Mouse (Mus musculus): ENCODE results near the gene Hist1h4f.

Hist1h4f gene

DNA sequence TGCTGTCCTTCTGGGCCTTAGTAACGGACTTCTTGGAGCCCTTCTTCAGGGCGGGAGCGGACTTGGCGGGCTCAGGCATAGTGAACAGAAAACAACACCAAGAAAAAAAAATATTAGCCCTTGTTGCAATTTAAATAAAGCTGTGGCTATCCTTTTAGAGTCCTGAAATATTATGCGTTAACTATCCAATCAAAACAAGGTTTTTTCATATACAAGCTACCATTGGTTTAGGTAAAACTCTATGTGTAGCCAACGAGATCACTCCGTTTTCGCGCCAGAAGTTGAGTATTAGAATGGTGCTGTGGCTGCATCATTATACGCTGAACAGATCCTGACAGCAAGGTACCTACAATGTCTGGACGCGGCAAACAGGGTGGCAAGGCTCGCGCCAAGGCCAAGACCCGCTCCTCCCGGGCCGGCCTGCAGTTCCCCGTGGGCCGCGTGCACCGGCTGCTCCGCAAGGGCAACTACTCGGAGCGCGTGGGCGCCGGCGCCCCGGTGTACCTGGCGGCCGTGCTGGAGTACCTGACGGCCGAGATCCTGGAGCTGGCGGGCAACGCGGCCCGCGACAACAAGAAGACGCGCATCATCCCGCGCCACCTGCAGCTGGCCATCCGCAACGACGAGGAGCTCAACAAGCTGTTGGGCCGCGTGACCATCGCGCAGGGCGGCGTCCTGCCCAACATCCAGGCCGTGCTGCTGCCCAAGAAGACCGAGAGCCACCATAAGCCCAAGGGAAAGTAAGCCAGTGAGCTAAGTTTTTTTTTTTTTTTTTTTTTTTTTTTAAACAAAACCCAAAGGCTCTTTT is 17.7 kb downstream of the Hist1h4f start, which contains the start of gene Hist1h2af:
Hist1h2af (plus strand) TSS at position 347 of the 808 bp plus-strand sequence.
- DNase-seq (ENCODE audit: low spot score in 2 of 2) = peak; percentile 78 to 83

DNA sequence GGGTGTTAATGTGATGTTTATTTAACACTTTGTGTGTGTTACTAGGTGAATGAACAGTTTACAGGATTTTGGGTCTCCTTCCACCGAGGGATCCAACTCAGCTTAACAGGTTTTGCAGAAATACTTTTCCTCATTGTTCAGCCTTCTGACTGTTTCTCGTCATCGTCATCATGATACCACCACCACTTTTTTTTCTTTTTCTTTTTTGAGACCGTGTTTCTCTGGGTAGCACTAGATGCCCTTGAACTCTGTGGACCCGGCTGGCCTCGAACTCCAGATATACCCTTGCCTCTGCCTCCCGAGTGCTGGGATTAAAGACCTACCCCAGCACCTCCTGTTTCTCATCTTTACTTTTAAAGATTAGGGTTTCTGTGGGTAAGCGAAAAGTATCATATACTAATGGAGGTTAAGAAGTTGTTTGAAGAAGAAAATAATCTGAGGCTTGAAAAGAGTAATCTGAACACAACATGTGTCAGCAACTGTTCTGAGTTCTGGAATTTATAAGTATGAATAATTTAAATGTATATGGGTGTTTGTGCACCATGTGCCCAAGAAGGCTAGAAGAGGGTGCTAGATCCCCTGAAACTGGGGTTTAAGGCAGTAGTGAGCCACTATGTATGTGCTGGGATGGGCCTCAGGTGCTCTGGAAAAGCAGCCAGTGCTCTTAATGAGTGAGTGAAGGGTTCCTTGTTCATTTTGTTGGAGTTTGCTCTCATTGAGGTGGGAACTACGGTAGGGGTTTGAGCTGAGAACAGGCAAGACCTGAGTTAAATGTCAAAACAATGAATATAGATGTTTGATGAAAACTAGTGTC is 19.0 kb downstream of the Hist1h4f start:
- peak; percentile 53 to 65 for DNase-seq (ENCODE audit: low spot score in 2 of 2)

DNA sequence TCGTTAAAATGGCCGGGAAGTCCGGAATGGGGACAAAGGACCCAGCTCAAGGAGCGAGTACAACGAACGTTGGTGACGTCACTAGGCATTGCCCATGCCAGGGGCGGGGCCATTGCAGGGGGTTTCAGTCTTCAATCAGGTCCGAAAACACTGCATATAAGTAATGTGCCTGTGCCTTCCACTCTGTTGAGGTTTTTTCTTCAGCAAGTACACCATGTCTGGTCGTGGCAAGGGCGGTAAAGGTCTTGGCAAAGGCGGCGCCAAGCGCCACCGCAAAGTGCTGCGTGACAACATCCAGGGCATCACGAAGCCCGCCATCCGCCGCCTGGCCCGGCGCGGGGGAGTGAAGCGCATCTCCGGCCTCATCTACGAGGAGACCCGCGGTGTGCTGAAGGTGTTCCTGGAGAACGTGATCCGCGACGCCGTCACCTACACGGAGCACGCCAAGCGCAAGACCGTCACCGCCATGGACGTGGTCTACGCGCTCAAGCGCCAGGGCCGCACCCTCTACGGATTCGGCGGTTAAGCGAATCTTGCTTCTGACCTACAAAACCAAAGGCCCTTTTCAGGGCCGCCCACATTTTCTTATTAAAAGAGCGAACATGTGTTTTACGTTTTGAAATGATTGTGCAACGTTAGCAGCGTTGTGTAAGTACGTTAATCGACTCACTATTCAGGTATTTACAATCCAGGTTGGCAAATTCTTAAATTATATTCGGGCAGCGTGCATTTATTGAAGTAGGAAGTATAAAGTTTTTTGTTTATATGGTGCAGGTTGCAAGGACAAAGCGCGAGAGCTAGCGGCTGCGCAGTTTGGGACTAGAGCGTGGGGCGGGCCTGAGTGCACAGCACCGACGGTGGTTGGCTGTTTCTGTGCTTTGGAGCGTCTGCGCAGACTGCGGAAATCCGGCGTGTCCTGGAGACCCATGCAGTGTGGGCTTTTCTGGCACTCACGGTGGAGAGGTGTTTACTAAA is 20.3 kb downstream of the Hist1h4f start, which contains the start of gene Hist1h4h:
Hist1h4h (plus strand) TSS at position 150 of the 975 bp plus-strand sequence.
- DNase-seq (ENCODE audit: low spot score in 2 of 2) = peak; percentile 95 to 99

DNA sequence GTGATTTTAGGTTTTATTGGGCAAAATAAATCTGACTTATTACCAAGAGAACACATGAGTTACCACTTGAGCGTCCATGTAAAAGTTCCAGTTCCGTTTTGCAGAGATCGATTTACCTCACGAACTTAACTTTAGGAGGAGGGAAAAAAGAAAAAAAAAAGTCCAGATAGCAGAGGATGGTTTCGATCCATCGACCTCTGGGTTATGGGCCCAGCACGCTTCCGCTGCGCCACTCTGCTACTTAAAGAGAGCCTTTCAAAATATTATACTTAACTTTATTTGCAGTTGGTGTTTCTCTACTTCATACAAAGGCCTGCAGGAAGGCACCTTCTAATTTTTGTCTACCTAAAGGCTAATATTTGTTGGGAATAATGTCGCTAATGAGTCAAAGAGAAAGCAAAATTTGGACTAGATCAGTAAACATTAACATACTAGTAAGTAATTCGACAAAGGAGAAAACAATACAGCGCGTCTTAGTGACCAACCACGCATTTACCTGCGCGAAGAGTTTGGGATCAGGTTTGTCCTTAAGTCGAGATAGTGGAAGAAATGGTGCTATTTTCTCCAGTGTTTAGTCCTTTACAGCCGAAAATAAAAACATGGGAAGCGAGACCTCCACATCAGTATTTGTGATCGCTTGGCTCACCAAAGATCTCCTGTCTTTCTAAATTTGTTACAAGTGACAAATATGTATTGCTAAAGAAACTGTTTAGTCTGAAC is 21.1 kb downstream of the Hist1h4f start:
- peak; percentile 72 to 76 for DNase-seq (ENCODE audit: low spot score in 2 of 2)

DNA sequence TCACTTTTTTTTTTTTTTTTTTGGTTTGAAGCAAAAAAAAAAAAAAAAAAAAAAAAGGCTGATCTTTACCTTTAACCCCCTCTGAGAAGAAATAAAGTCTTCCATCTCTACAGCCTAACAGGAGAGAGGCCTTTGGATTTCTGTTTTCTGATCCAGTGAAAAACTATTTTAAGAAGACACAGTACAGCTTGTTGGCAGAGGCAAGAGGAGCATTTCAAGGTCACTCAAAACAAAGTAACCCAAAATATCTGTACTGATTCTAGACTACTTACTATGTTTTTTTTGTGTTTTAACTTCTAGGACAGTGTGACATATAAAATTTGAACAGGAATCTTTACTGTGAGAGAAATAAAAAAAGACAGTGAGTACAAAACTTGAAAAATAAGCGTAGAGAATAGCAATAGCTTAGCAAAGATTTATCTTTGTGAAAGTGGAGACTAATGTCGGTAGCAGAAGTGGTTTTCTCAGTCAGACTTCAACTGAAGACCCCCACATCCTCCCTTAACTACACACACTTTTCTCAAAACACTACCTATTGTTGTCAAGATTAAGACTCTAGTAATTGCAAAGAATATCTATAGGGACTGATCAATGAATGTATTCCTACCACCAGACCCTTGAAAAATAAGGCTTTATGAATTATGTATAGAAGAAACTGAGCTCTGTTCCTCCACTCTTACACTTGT is 21.8 kb downstream of the Hist1h4f start:
- no peak for DNase-seq (ENCODE audit: low spot score in 2 of 2)

DNA sequence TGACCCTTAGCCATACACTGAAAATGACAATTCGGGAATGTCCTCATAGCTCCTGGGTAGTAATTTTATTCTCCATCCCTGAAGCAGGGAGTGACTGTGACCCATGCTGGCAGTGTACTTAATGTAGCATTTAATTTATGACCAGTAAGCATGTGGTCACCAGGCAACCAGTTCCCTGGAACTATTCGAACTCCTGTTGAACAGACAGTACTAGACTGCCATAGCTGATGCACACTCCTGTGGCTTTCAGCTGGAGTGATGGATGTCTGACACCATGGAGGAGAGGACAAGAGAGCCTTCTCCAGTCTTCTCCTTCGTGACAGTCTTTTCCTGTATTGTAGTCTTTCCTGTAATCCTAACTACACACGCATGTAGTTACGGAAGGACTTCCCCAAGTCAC is 22.4 kb downstream of the Hist1h4f start:
- DNase-seq (ENCODE audit: low spot score in 2 of 2) = no peak

DNA sequence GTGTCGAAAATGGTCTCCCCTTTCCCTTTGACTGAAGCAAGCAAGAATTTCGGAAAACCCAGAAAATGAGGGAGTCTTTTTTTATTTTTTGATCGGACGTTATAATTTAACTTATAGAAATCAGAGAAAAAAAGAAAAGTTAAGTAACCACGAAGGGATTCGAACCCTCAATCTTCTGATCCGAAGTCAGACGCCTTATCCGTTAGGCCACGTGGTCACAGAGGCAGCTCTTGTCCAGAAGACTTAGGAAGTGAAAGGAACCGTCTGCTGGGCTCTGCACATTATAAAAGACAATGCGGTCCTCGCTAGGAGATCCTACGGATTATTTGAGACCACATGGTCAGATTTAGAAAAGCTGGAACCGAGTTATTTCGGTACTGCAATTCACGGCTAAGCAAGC is 25.1 kb downstream of the Hist1h4f start:
- peak; percentile 90 to 93 for DNase-seq (ENCODE audit: low spot score in 2 of 2)

DNA sequence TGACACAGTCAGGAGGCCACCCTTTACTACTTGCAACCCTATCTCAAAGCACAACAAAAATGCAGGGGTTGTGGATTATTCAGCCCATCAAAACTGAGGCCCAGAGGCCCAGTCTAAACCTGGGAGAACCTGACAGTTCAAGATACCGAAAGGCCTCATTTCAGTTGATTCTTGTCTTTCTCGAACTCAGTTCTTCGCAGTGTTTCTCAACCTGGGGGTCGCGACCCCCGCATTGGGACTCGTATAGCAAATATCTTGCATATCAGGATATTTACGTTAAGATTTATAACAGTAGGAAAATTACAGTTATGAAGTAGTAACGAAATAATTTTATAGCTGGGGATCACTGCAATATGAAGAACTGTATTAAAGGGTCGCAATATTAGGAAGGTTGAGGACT is 25.5 kb downstream of the Hist1h4f start:
- no peak for DNase-seq (ENCODE audit: low spot score in 2 of 2)

DNA sequence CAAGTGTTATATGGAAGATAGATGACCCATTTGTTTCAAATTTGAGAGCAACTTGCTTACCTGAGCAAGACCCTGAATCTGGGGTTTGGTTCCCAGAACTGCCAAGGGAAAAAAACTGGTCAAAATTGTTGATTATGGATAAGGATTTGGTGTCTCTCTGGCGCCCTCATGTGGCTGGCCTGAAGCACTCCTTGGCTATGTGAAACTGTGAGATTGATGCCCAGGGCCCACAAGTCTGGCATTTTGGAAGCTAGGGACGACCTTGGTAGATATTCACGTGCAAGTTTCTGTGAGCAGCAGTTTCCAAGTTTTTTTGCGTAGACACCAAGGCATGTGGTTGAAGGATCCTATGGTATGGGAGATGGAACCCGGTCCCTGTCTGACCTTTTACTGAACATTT is 26.8 kb downstream of the Hist1h4f start:
- peak; percentile 77 to 87 for DNase-seq (ENCODE audit: low spot score in 2 of 2)

DNA sequence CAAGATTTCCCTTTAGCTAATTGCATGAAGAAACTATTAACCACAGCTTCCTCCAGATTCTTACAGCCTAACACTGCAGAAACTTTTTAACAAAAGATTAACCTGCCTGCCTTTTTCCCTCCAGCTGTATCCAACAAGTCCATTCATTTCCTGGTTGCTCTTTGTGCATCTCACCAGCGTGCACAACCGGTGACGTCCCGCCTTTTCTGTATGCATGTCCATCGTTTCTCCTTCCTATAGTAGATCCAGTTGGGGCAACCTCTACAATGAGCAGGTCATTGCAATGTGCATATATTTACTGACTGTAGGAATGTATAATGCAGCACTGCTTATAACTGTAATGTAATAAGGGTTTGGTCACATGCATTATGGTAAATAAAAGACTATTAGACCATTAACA is 27.5 kb downstream of the Hist1h4f start:
- DNase-seq (ENCODE audit: low spot score in 2 of 2) = no peak

DNA sequence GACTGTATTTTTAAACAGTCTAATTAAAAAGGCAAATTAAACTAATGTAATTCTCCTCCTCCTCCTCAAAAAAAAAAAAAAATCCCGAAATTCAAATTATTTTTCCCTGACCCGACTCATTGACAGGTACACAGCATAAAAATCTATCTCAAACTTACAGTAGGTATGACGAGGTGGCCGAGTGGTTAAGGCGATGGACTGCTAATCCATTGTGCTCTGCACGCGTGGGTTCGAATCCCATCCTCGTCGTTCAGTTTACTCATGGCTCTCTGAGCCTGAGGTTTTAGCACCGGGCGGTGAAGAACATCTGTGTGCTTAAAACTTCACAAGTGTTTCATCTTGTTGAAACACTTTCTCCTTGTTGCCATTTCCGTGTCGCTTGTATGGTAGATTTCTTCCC is 29.7 kb downstream of the Hist1h4f start:
- DNase-seq (ENCODE audit: low spot score in 2 of 2) = peak; percentile 76 to 88

DNA sequence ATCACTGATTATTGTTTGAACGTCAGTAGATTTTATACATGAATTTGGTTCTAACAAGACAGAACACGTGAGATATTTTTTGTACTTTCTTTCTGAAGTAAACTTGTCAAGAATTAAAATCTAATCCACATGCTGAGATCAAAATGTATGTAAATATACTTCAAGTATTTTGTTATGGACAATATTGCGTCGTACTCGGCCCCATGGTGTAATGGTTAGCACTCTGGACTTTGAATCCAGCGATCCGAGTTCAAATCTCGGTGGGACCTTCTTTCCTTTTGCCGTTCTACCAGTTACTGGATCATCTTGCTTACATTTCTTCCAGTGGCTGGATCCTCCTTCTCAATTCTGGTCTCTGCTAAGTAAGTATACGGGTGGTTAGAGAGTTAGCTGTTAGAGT is 32.0 kb downstream of the Hist1h4f start:
- DNase-seq (ENCODE audit: low spot score in 2 of 2) = peak; percentile 79 to 82

DNA sequence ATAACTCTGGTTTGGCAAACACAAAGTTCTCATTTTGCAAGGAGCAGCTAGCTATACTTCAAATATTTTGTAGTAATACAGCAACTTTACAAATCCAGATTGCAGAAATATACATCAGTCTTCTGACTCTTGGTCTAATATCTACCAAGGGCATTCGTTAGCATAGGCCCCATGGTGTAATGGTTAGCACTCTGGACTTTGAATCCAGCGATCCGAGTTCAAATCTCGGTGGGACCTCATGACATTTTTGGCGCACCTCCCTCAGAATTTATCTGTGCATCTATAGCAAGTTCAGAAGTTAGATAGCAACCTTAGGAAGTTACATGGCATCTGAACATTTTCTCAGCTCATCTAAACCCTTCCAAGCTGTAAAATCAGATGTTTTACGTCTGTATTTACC is 32.6 kb downstream of the Hist1h4f start:
- peak; percentile 86 to 91 for DNase-seq (ENCODE audit: low spot score in 2 of 2)

DNA sequence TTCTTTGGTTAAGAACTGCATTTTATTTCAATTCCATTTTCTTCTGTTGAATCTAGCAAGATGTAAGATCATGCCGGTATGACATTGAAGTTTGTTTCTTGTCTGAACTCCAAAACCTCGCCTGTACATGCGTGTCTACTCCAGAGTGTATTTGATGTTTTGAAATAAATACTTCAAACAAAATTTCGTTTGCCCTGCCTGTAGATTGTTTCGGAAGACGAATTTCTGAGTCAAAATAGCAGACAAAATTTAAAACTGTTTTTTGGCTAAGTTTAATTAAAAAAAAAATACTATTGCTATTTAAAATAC is 33.2 kb downstream of the Hist1h4f start:
- DNase-seq (ENCODE audit: low spot score in 2 of 2) = no peak

DNA sequence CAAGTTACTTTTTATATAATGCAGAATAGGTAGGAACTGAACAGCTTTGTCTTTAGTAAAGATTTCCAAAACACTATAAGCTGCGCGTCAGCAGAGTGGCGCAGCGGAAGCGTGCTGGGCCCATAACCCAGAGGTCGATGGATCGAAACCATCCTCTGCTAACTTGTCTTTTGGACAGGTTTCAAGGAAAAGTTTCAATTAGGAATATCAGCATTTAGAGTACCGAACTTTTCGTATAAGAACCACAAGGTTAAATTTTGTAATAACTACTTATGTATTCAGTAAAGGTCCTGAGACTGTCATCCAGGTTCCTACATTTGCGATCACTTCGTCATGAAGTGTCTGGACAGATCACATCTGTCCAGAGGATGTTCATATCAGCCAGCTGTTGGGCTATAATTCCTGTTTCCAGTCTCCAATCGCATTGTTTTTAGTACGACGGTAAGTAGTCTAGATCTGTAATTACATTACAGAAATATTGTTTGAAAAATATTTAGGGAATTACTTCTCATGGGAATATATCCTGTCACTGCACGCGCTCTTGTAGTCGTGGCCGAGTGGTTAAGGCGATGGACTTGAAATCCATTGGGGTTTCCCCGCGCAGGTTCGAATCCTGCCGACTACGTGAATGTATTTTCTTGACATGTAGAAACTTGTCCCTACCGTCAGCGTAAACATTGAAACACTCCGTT is 33.7 kb downstream of the Hist1h4f start:
- DNase-seq (ENCODE audit: low spot score in 2 of 2) = peak; percentile 93 to 95

DNA sequence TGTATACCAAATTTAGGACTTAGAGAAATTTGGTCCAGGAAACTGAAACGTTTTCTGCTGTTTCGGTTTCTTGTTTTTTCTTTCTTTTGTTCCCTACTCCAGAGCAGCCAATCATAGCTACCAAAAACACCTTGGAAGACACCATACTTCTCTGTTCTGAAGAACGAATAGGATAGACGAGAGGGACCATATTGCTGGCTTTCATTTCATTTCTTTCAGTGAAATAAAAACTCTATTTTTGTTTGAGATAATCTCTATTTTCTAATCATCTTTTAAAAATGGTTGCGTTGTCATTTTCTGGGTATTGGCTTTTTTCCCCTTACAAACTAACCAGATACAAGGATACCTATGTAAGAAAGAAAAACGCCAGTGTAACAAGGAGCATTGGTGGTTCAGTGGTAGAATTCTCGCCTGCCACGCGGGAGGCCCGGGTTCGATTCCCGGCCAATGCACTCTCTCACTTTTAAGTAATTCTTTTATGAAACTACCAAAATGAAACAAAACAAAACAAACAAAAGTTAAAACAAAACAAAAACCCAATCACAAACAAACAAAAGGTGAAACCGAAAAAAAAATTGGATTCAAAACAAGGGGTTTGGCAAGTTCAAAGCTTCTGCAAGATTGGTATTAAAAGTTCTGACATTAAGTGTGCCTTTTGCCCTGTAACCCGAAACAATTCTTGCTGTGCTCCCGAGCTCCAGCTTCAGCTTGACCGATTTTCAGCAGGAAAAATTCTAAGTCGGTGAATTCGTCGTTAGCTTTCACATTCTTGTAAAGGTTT is 34.4 kb downstream of the Hist1h4f start:
- DNase-seq (ENCODE audit: low spot score in 2 of 2) = peak; percentile 79 to 82

DNA sequence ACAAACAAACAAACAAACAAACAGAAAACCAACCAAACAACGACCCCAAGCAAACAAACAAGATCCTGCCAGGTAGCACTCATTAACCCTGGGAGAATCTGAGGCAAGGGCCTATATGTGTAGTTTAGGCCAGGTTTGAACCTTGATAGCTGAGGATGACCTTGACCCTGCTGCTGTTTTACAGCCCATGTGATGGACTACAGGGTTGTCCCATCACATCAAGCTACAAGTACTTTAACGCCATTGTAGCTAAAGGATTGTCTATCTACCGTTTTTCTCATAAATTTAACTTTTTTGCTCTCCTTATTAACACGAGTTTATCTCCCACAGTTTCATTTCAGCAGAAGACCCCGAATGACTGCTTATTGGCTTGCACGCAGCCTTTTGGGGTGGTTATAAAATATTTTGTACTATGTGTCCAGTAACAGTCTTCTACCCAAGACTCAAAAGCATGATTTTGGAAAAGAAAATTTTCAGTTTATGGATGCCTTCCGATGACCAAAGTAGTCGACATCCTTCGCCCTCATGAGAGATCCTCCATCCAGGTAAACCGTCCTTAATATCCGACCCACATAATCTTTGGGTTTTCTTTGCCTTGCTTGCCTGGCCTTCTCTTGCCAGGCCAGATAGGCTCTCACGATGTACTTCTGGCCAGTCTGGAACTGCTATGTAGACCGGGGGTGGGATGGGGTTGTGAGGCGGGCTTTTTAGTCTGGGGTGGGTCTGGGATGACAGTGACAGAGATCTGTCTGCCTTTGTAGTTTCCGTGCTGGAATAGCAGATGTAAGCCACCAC is 35.4 kb downstream of the Hist1h4f start:
- no peak for DNase-seq (ENCODE audit: low spot score in 2 of 2)

DNA sequence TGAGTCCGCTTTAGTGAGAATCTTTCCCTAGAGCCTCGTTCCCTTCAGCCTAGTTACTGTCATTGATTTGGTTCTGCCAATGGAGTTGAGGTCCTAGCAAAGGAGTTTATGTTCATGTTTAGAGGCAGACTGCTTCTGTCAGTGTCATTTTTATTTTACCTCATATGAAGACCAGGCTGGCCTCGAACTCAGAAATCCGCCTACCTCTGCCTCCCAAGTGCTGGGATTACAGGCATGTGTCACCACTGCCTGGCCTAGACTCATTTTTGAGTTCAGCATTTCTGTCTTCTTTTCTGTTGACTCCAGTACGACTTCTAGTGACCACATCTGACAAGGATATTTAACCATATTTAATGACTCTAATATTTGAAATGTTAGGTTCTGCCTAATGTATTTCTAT is 36.2 kb downstream of the Hist1h4f start:
- no peak for DNase-seq (ENCODE audit: low spot score in 2 of 2)
